Mouse (Mus musculus): Measurements from ENCODE around the gene Pik3c2b. TPM values are rescaled to one million over a fixed set of nuclear protein-coding genes. Genes with fewer than 3 reads are reported as not detected.

Gene Pik3c2b
- polyA plus RNA-seq, 1 experiment = not detected

DNA sequence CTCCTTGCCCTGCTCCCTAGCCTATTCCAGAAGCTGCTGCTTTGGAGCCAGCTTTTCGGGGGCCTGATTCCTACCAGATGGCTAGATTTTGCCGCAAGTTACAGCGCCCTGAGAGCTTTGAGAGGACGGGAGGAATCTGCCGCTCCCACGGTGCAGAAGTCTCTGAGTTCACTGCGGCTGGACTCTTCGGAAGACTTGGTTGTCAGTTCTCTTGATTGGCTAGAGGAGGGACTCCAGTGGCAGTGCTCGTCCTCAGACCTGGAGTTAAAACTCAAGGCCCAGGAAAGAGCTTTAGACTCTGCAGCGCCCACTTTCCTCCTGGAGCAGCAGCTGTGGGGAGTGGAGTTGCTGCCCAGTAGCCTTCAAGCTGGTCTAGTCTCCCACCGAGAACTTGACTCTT lies 86.5 kb downstream of the Pik3c2b start:
- TF ChIP-seq GATA1 (IDR thresholded peaks at IDR 0.05; ENCODE audit: low read length) = no peak

DNA sequence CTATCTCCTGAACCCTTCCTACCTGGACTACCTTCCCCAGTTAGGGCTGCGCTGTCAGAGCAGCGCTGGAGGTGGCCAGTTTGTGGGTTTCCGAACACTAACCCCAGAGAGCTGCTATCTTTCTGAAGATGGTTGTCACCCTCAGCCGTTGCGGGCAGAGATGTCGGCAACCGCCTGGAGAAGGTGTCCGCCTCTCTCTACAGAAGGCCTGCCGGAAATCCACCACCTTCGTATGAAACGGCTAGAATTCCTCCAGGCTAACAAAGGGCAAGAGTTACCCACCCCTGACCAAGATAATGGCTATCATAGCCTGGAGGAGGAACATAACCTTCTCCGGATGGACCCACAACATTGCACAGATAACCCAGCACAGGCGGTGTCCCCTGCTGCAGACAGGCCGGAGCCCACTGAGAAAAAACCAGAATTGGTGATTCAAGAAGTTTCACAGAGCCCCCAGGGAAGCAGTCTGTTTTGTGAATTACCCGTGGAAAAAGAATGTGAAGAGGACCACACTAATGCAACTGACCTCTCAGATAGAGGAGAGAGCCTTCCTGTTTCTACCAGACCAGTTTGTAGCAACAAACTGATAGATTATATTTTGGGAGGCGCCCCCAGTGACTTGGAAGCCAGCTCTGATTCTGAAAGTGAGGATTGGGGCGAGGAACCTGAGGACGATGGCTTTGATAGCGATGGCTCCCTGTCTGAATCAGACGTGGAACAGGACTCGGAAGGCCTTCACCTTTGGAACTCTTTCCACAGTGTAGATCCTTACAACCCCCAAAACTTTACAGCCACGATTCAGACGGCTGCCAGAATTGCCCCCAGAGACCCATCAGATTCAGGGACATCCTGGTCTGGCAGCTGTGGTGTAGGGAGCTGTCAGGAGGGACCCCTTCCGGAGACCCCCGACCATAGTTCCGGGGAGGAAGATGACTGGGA lies 87.2 kb downstream of the Pik3c2b start:
- TF ChIP-seq GATA1 (IDR thresholded peaks at IDR 0.05; ENCODE audit: low read length) = no peak

DNA sequence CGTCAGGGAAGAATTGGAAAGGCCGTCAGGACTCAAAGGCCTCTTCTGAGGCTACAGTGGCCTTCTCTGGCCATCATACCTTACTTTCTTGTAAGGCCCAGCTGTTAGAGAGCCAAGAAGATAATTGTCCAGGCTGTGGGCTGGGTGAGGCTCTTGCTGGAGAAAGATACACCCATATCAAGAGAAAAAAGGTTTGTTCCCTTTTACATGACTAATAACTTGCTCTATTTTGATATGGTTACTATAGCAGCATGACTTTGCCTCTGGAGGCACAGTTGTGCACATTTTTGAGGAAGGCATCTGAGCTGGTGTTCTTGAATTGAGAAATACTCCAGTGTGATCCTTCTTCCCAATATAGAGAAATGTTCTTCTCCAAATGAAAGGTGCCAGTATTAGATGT lies 88.0 kb downstream of the Pik3c2b start:
- TF ChIP-seq GATA1 (IDR thresholded peaks at IDR 0.05; ENCODE audit: low read length) = peak; percentile 61

DNA sequence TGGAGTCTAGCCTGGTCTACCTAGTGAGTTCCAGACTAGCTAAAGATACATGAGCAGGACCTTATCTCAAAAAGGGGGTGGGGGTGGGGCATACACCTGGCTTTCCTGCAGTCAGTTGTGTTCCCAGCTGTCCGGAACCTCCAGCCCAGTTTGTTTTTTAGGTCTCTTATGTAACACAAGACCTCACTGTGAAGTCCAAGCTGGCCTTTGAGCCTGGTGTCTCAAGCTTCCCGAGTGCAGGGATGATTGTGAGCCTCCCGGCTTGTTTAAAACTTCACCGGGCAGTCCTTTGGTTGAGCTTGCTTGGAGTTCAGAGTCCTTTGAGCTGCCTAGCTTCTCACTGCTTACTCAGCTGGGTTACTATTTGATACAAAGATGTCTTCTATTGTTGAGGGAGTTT lies 88.6 kb downstream of the Pik3c2b start:
- TF ChIP-seq GATA1 (IDR thresholded peaks at IDR 0.05; ENCODE audit: low read length) = no peak

DNA sequence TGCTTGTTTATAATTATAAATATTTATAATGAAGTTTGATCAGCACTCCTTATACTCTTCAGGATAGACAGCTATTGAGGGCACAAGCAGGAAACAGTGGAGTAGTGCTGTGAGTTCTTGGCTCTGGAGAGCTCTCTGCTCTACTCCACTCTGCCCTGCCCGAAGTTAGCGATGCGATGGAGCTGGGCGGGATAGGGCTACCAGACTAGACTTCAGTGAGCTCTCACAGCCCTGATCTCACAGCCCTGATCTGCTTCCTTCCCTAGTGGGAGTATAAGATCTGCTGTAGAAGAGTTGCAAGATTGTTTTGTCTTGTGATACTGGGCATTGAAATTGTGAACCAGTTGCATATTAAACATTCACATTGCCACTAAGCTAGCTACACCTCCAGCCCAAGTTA lies 89.4 kb downstream of the Pik3c2b start:
- TF ChIP-seq GATA1 (IDR thresholded peaks at IDR 0.05; ENCODE audit: low read length) = no peak

DNA sequence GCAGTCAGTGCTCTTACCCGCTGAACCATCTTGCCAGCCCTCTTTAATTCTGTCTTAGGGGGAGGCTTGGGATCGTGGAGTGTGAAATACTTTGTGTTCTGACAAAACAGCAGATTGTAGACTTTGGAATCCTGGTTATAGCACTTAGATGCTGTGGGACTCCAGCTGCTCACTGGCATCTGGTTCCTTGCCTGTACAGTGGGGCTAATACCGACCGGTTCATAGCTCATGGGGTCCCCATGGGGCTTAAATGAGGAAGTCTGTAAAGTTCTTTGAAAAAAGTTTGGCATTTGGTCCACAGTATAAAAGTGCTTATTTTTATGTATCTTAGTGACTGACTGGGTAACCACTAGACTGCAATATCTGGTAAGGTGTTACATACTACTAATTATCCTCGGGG lies 90.3 kb downstream of the Pik3c2b start:
- no peak for TF ChIP-seq GATA1 (IDR thresholded peaks at IDR 0.05; ENCODE audit: low read length)

DNA sequence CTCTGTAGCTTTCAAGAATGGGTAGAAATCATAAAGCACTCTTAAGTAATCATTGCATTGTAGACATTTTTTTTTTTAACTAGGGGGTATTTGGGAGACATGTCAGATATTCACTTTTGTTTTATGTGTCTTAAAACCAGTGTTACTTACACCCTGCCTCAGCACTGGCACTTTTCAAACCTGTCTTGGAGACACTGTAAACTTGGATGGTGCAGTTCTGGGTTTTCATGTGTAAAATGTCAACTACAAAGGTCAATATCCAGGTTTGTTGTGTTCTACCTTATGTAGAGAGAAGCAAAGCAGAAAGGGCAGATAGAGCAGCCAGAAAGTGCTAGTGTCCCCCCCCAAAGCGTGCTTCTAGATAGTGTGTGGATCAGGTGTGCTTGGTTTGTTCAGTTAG lies 92.9 kb downstream of the Pik3c2b start:
- no peak for TF ChIP-seq GATA1 (IDR thresholded peaks at IDR 0.05; ENCODE audit: low read length)

DNA sequence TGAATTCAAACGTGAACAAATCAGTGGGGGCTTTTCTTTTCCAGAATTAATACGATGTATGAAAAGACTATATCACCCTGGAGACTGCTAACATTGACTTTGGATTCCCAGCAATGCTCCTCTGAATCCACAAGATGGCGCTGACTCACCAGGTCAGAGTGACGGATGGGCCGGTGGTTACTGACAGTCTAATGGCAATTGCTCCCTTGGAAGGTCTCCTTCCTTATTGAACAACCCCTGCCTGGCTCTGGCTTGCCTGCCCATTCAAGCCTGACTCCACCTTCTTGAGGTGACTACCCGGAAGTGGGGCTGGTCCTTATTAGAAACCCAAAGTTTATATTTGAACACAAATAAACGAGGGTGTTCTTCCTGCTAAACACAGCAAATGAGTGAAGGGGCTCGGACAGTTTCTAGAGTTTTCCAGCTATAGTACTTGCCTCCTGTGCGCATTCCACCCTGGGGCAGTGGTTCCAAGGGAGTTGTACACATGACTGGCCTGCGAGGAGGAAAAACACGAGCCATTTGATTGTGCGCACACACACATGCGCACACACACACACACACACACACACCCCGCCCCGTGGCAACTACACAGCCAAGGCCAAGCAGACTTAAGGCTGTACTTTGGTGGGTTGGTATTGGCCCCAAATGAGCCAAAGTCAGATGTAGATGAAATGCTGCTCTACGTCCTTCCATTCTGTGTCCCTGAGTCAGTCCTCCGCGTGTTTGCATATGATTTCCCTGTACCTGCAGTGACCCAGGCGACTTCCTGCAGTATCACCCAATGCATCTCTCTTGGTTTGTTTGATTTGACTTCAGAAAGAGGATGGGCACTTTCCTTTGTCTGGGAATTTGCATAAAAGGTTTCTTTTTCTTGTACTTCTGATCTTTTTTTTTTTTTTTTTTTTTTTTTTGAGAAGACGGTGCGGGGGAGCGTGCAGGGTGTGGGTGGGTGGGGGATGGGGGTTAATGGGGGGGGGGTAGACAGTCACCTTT lies 100.8 kb downstream of the Pik3c2b start:
- no peak for TF ChIP-seq GATA1 (IDR thresholded peaks at IDR 0.05; ENCODE audit: low read length)

DNA sequence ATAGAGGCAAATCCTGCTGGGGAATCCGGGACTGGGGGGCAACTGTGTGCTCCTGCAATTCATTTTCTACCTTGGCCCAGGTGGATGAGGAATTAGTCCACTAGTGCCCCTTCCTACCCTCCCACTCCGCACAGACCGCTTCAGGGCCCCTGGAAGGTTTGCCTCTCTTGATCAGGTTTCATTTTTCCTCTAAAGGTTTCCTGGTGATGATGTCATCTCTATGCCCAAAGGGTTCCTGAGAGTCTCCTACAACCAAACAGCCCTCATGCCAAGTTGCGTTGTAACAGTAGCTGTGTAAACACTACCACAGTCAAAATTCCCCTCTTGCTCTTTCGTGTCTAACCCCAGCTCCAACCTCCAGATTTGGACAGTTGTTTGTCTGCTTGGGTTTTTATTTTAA lies 101.9 kb downstream of the Pik3c2b start:
- TF ChIP-seq GATA1 (IDR thresholded peaks at IDR 0.05; ENCODE audit: low read length) = no peak

DNA sequence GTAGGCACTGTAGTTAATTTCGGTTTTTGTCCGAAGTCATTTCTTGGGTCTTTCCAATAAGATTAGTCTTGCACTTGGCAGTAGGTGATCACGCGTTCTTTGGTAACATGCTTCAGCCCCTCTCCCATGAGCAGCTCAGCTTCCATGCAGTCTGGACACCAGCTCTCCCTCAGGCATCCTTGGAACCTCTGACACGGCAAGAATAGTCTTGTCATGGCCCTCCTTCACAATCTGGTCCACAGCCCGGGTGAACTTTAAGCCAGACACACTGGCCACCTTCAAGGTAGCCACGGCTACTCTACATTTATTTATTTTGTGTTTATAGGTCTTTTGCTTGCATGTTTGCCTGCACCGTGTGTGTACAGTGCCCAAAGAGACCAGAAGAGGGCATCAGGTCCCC lies 102.7 kb downstream of the Pik3c2b start:
- TF ChIP-seq GATA1 (IDR thresholded peaks at IDR 0.05; ENCODE audit: low read length) = no peak

DNA sequence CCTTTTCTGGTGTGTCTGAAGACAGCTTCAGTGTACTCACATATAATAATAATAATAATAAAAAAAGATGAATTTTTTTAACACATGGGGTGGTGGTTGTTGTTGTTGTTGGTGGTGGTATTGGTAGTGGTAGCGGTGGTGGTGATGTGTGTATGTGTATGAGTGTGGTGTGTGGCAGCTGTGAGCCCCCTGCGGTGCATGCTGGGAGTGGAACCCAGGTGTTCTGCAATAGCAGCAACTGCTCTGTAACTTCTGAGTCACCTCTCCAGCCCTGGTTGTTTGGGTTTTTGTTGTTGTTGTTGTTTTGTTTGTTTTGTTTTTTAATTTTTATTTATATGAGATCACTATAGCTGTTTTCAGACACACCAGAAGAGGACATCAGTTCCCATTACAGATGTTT lies 105.1 kb downstream of the Pik3c2b start:
- TF ChIP-seq GATA1 (IDR thresholded peaks at IDR 0.05; ENCODE audit: low read length) = no peak

DNA sequence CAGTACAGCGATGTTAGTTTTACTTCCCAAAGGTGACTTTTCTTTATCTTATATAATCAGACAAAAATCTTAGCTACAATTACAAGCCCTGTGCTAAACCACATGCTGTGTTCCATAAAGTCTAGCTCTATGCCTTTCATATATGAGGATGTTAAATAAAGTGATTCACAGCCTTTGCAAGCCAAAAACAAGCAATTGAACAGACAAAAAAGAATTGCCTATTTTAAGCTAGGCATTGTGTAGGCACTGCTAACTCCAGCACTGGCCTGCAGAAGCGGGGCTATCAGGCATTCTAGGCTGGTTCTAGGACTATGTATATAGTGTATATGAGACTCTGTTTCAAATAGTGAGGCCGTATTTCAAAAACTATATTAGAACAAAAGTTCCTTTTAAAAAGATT lies 106.7 kb downstream of the Pik3c2b start:
- no peak for TF ChIP-seq GATA1 (IDR thresholded peaks at IDR 0.05; ENCODE audit: low read length)

DNA sequence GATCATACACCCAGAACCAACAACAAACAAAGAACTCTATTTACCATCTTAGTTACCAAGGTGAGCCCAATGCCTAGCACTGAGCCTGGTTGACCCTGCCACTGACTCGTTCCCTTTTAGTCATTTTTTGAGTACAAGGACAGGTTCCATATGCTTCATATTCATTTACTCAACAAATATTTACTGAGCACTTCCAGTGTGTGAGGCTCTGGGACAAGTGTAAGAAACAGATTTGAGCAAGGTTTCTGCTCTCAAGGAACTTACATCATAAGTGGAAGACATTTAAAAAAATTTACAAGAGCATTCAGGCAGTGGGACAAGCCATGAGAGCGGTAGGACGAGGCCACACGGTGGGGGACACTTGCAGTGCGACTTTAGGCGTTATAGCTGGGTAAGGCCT lies 109.8 kb downstream of the Pik3c2b start:
- TF ChIP-seq GATA1 (IDR thresholded peaks at IDR 0.05; ENCODE audit: low read length) = no peak

Other genes starting within 250 kb of the Pik3c2b start
- gene Lrrn2, start 165.4 kb upstream of the Pik3c2b start, polyA plus RNA-seq (2012) = not detected in 2 replicates
- 118 and 156 TPM in 2 replicates for gene Mdm4, start 15.1 kb upstream of the Pik3c2b start, polyA plus RNA-seq (2012)
- 40.0 and 44.4 TPM in 2 replicates for gene Ppp1r15b, start 85.5 kb downstream of the Pik3c2b start, polyA plus RNA-seq (2012)
- gene Plekha6, start 118.5 kb downstream of the Pik3c2b start, polyA plus RNA-seq (2012) = 0.46 and 0.54 TPM in 2 replicates